Mouse (Mus musculus) limb, embryonic 10.5 days (tissue): ENCODE results near the gene Slc26a11. TPM values are rescaled to one million over a fixed set of nuclear protein-coding genes. Genes with fewer than 3 reads are reported as not detected.

Source experiments
- DNase-seq: peaks from one replicate; pipeline ENCODE4 v3.0.0-alpha.2; 2017; ENCODE audit warnings: low spot score
- H3K27ac ChIP-seq: fragments of 300-500 bp; sonication (generic); 2 replicates; pipeline ENCODE4 v1.5.1; 2016; ENCODE audit warnings: mild to moderate bottlenecking
- H3K27me3 ChIP-seq: fragments of 300-500 bp; sonication (generic); 2 replicates; pipeline ENCODE4 v1.6.1; 2016; ENCODE audit warnings: low read depth, mild to moderate bottlenecking; ENCODE audit not compliant: poor library complexity, severe bottlenecking
- H3K36me3 ChIP-seq: fragments of 300-500 bp; sonication (generic); 2 replicates; pipeline ENCODE4 v1.6.1; 2016; ENCODE audit warnings: mild to moderate bottlenecking, moderate library complexity
- H3K4me1 ChIP-seq: fragments of 300-500 bp; sonication (generic); 2 replicates; pipeline ENCODE4 v1.6.1; 2016
- H3K4me3 ChIP-seq: fragments of 300-500 bp; sonication (generic); 2 replicates; pipeline ENCODE4 v1.5.1; 2016; ENCODE audit warnings: mild to moderate bottlenecking, moderate library complexity
- H3K9me3 ChIP-seq: fragments of 300-500 bp; sonication (generic); replicated peaks from 2 replicates; pipeline ENCODE4 v1.6.1; 2016; ENCODE audit warnings: mild to moderate bottlenecking
- WGBS: fragments of 180-500 bp; shearing (Covaris S2); methylation state at CpG from one replicate; pipeline ENCODE4 v1.1.7; 2016; 5-methylcytosine and 5-hydroxymethylcytosine counted together
- polyA plus RNA-seq: library from polyadenylated mRNA; unstranded; fragments of >200 nt; fragmentation: Nextera tagmentation; extraction: Ambion mirVana; gene quantifications from 2 replicates; pipeline ENCODE4 v1.2.1, GENCODE M21; 2016

The Slc26a11 gene
- polyA plus RNA-seq, 1 experiment from 2014 or later: 9.4 TPM

DNA sequence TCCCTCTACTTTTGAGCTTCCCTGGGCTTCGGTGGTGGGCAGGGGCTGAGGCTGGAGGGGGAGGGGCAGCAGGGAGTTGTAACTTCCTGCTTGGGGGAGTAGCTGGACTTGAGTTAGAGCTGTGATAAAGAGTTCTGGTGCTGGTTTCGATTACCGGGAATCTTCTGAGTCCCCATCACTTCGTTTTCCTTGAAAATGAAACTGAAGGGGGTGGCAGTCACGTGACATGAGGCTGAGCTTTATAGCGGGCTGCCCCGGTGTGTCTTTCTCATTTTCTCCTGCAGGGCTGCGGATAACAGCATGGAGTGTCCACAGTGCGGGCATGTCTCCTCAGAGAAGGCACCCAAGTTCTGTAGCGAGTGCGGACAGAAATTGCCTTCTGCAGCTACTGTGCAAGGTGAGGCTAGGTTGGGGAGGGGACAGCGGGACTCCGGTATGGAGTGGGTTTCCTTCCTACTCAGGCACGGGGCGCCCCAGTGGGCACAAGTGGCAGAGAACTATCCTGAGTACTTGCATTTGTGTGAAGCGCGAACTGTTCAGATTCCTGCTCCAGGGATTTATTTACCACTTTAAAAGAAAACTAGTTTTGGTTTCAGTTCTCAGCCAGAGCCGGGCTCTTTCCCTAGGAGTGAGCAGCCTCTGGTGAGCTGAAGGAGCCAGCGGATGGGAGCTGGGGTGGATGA is 37.6 kb downstream of the Slc26a11 start, which contains the start of gene Rnf213:
TSS of gene Rnf213 (plus strand) at position 301 of the 683 bp plus-strand sequence.
- peak; percentile 74 for DNase-seq
- no peaks in the 10 kb centered on the region for H3K36me3 ChIP-seq
- H3K27me3 ChIP-seq: peaks cover 82% of the 10 kb centered on the region
- peaks cover 42% of the 10 kb centered on the region for H3K4me1 ChIP-seq
- WGBS: 3% methylated on average over 19 of the region's 19 CpGs
- no peaks in the 10 kb centered on the region for H3K9me3 ChIP-seq
- H3K4me3 ChIP-seq: peak within 1 kb of the TSS; percentile 60
- peak within 1 kb of the TSS; percentile 76 for H3K27ac ChIP-seq

DNA sequence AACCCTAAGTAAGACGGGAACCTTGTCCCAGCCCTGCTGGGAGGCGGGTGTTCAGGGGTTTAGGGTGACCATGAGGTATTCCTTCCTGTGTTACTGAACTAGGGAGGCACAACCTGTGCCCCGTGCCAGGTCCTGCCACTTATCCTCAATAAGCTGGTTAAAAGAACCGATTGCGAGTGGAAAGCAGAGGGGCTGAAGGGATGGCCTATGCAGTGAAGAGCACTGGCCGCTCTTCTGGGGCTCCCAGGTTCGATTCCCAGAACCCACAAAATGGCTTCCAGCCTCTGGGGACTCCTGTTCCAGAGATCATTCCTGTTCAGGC is 38.1 kb downstream of the Slc26a11 start:
- 17% methylated on average over 7 of the region's 7 CpGs for WGBS
- H3K4me3 ChIP-seq: peak overlapping the region; percentile 60
- H3K36me3 ChIP-seq: no peaks in the 10 kb centered on the region
- no peaks in the 10 kb centered on the region for H3K9me3 ChIP-seq
- peak overlapping the region; percentile 76 for H3K27ac ChIP-seq
- peaks cover 77% of the 10 kb centered on the region for H3K27me3 ChIP-seq
- DNase-seq: no peak
- H3K4me1 ChIP-seq: peaks cover 42% of the 10 kb centered on the region

DNA sequence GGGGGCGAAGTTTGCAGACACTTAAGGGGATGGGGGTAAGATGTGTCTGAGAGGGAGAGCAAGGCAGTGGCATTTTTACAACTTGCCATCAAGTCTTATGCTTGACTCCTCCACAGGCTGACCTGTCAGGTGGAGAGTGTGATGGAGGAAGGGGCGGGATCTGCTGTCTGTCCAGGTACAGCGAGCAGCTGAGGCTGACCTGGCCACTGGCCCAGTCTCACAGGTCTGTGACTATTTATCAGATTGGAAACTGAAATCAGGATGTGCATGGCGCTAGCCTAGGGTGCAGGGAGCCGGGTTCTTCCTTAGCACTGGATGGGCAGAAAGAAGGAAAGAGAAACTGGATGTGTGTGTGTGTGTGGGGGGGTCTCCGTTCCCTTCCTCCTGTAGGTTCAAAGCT is 38.9 kb downstream of the Slc26a11 start:
- 45% methylated on average over 6 of the region's 6 CpGs for WGBS
- no peak for DNase-seq
- Histone ChIP-seq H3K27me3 (peaks cover 69% of the 10 kb centered on the region), H3K36me3 (no peaks in the 10 kb centered on the region), H3K27ac (no peak overlapping the region), H3K4me1 (peaks cover 42% of the 10 kb centered on the region), H3K9me3 (no peaks in the 10 kb centered on the region), H3K4me3 (no peak overlapping the region)

DNA sequence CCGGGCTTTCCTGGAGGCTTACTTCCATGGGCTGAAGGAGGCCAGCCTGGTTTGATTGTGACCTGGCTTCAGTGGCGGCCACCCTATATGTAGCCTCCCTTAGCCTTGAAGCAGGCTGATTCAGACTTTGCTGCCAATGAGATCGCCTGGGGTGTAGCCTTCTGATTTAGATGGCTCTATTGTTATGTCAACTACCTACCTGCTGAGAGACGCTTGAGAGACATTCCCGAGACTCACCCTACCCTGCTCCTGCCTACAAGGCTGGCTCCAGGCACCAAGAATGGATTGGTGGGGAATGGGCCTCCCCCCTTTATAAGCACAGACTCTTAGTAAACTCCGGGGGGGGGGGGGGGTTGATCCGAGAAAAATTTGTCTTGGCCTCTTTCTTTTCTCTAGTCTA is 40.0 kb downstream of the Slc26a11 start:
- no peak overlapping the region for H3K4me3 ChIP-seq
- peaks cover 57% of the 10 kb centered on the region for H3K27me3 ChIP-seq
- peaks cover 31% of the 10 kb centered on the region for H3K4me1 ChIP-seq
- no peak for DNase-seq
- no peak overlapping the region for H3K27ac ChIP-seq
- H3K36me3 ChIP-seq: no peaks in the 10 kb centered on the region
- no peaks in the 10 kb centered on the region for H3K9me3 ChIP-seq
- WGBS: 19% methylated on average over 7 of the region's 7 CpGs

DNA sequence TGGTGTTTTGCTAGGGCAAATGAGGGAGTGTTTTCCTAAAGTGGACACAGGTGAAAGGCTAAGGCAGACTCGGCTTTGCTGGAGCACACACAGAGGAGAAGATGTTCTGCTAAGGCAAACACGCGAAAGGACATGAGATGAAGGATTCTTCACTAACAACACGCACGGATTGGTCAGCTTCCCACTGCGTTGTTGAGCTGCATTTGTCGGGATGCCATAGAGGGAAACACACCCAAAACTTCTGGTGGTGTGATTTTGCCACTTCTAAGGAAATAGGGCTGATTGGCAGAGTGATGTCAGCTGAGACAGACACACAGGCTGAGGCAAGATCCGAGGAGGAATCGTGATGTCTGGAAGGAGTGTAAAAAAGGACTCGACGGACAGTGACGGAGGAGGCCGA is 40.6 kb downstream of the Slc26a11 start:
- Histone ChIP-seq H3K27ac (no peak overlapping the region), H3K36me3 (no peaks in the 10 kb centered on the region), H3K4me1 (peaks cover 26% of the 10 kb centered on the region), H3K27me3 (peaks cover 52% of the 10 kb centered on the region), H3K4me3 (no peak overlapping the region), H3K9me3 (no peaks in the 10 kb centered on the region)
- no peak for DNase-seq
- 30% methylated on average over 13 of the region's 13 CpGs for WGBS

DNA sequence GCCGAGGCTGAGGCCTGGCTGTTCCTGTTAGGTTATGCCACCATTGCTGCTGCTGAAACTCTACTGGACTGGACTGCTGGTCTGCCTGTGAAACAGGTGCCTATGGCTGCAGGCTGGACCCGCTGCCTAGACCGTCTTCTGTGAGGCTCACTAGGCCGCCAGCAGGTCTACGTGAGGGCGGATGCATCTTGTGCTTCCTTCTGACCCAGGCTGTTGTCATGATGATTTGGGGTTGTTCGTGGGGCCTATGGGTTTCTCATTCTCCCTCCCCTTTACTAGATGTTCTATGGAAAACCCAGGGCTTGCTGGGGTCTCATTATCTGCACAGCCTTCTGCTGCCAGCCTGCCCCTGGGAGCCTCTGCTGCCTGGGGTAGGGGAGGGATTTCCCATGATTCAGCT is 41.1 kb downstream of the Slc26a11 start:
- Histone ChIP-seq H3K9me3 (no peaks in the 10 kb centered on the region), H3K27ac (no peak overlapping the region), H3K4me3 (no peak overlapping the region), H3K36me3 (no peaks in the 10 kb centered on the region), H3K4me1 (peaks cover 23% of the 10 kb centered on the region), H3K27me3 (peaks cover 47% of the 10 kb centered on the region)
- no peak for DNase-seq
- WGBS: 69% methylated on average over 7 of the region's 7 CpGs

DNA sequence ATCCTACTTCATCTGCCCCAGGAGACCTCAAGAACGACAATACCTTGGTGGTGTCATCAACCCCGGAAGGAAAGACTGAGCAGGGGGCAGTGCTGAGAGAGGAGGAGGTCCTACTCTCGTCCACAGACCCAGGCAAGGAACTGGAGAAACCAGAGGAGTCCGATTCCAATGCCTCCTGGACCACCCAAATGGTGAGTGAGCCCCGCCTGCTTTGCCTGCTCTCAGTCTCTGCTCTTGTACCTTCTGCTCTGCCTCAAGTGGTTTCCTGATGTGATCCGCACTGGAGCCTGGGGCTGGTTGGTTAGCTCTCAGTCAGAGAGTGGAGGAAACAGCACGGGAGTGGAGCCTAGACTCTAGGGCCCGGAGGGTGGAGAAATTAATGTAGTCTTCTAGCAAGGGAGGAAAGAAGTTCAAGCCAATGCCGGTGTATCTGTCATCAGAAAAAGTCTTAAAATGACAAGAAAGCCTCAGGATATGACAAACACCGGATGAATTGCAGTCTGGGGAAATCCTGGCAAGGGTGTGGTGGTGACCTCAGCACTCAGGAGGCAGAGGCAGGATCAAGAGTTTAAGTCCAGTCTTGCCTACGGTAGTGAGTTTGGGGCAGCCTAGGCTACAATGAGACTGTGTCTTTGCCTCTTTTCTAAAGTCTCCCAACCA is 47.3 kb downstream of the Slc26a11 start:
- no peaks in the 10 kb centered on the region for H3K9me3 ChIP-seq
- no peak overlapping the region for H3K4me3 ChIP-seq
- no peak for DNase-seq
- peaks cover 6% of the 10 kb centered on the region for H3K4me1 ChIP-seq
- H3K27ac ChIP-seq: no peak overlapping the region
- no peaks in the 10 kb centered on the region for H3K27me3 ChIP-seq
- H3K36me3 ChIP-seq: peaks cover 3% of the 10 kb centered on the region; the same call in 1 of the 2 replicates
- WGBS: 61% methylated on average over 11 of the region's 11 CpGs

DNA sequence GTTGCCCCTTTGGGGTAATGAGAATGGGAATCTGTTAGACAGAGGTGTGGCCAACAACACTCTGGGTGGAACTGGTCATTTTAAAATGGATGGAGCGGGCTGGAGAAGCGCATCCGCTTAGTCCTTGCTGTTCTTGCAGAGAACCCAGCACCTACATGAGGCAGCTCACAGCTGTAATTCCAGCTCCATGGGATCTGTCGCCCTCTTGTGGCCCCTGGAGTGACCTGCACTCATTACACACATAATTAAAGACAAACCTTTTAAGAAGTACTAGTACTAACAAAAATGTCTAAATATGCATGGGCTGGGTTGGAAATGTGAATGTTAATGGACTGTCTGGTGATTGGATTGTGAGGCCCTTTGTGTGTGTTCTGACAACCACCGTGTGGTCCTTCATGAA is 49.3 kb downstream of the Slc26a11 start:
- no peaks in the 10 kb centered on the region for H3K27me3 ChIP-seq
- 63% methylated on average over 5 of the region's 5 CpGs for WGBS
- H3K4me1 ChIP-seq: peaks cover 6% of the 10 kb centered on the region
- H3K36me3 ChIP-seq: peaks cover 3% of the 10 kb centered on the region; the same call in 1 of the 2 replicates
- DNase-seq: peak; percentile 65
- H3K9me3 ChIP-seq: no peaks in the 10 kb centered on the region
- no peak overlapping the region for H3K27ac ChIP-seq
- H3K4me3 ChIP-seq: no peak overlapping the region

DNA sequence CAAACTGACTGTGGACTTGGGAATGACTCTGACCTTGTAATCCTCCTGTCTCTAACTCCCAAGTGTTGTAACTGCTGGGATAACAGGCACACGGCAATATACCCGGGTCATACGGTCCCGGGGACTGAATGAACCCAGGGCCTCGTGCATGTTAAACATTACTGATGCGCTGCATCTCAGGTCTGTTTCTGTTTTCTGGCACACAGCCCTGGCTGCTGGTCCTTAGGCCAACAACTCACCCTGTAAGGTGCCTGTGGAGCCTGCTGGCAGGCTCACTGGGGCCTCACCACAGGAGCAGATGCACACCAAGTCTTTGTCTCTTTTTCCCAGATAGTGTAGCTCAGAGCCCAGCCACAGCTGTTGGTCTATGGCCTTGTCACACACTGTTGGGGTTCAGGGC is 52.0 kb downstream of the Slc26a11 start:
- H3K27ac ChIP-seq: no peak overlapping the region
- peaks cover 10% of the 10 kb centered on the region for H3K4me1 ChIP-seq
- no peaks in the 10 kb centered on the region for H3K9me3 ChIP-seq
- no peak for DNase-seq
- no peak overlapping the region for H3K4me3 ChIP-seq
- H3K36me3 ChIP-seq: peaks cover 3% of the 10 kb centered on the region; the same call in 1 of the 2 replicates
- WGBS: 96% methylated on average over 6 of the region's 6 CpGs
- H3K27me3 ChIP-seq: no peaks in the 10 kb centered on the region

DNA sequence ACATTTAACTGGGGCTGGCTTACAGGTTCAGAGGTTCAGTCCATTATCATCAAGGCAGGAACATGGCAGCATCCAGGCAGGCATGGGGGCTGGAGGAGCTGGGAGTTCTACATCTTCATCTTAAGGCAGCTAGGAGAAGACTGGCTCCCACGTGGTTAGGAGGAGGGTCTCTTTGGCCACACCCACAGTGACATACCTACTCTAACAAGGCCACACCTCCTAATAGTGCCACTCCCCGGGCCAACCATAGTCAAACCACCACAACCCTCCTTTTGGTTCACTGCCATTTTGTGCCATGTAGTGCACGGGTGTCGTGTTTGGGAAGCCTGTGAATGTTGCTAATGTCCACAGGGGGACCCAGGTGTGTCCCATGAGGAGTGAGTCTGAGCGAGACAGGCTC is 52.6 kb downstream of the Slc26a11 start:
- Histone ChIP-seq H3K4me1 (0 out of 2 replicates have a peak, but pooled peaks cover 6% of the 10 kb centered on the region), H3K4me3 (no peak overlapping the region), H3K27me3 (no peaks in the 10 kb centered on the region), H3K36me3 (peaks cover 3% of the 10 kb centered on the region; the same call in 1 of the 2 replicates), H3K27ac (no peak overlapping the region), H3K9me3 (no peaks in the 10 kb centered on the region)
- 63% methylated on average over 5 of the region's 5 CpGs for WGBS
- DNase-seq: no peak

DNA sequence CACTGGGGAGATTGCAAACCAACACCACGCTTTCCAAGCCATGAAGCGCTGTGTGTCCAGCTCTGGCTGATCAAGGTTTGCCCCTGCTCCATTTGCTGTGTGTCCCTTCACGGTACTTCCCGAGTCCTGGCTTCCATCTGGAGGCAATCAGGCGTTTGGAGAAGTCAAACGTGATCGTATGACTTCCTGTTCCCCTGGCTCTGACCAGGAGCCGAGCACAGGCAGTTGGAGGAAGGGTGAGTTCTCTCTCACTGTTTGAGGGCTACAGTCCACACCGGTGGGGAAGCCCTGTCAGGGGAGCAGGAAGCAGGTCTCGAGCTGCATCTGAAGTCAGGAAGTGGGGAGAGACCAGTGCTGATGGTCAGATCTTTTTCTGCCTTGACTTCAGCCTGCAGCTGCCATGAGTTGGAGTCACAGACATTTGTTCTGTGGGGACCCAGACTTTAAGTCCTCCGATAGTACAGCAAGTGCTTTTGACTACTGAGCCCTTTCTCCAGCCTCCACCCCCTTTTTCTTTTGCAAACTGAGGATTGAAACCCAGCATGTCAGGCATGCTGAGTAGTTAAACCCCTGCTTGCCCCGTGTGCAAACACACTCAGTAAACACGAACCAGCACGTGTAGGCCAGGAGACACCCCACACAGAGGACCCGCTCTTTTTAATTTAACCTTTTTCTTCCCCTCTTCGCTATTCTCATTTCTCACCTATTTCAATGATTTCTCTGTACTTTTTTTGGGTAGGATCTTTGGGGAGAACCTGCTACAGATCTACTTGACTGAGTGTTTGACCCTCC is 64.2 kb downstream of the Slc26a11 start:
- no peaks in the 10 kb centered on the region for H3K9me3 ChIP-seq
- H3K4me3 ChIP-seq: 0 out of 2 replicates have a peak overlapping the region, but pooled peaks have one; percentile 9
- H3K27me3 ChIP-seq: no peaks in the 10 kb centered on the region
- 0 out of 2 replicates have a peak, but pooled peaks cover 5% of the 10 kb centered on the region for H3K36me3 ChIP-seq
- peaks cover 17% of the 10 kb centered on the region for H3K4me1 ChIP-seq
- 49% methylated on average over 16 of the region's 16 CpGs for WGBS
- H3K27ac ChIP-seq: peak overlapping the region; percentile 86
- peak; percentile 69 for DNase-seq

DNA sequence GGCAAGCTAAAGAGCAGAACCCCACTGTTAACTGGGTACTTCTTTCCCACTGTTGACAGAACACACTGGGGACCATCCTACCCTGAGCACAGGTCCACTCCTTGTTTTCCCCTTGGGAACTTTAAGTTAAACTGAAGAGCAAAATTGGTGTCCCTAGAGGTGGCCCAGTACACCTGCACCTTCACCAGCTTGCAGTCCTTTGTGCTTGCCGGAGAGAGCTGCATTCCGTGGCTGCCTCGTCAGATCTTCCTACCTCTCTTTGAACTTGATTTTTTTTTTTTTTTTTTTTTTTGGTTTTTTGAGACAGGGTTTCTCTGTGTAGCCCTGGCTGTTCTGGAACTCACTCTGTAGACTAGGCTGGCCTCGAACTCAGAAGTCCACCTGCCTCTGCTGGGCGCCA is 65.1 kb downstream of the Slc26a11 start:
- H3K27me3 ChIP-seq: no peaks in the 10 kb centered on the region
- no peak overlapping the region for H3K4me3 ChIP-seq
- WGBS: 89% methylated on average over 5 of the region's 5 CpGs
- H3K4me1 ChIP-seq: peaks cover 17% of the 10 kb centered on the region
- peak overlapping the region; percentile 86 for H3K27ac ChIP-seq
- DNase-seq: no peak
- 0 out of 2 replicates have a peak, but pooled peaks cover 5% of the 10 kb centered on the region for H3K36me3 ChIP-seq
- no peaks in the 10 kb centered on the region for H3K9me3 ChIP-seq

DNA sequence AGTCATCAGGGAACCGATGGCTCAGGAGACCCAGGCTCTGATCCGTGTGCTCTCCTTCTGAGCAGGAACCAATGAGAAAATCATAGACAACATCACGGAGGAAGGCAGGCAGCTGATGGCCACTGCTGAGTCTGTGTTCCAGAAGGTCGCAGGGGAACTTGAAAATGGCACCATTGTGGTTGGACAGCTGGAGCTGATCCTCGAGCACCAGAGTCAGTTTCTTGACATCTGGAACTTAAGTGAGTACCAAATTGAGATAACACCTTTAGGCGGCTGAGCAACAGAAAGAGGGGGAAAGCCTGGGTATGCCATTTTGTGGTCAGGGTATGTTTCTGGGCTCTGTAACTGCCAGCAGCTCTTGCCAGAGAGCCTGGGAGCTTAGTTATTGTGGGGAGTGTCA is 72.1 kb downstream of the Slc26a11 start:
- Histone ChIP-seq H3K9me3 (no peaks in the 10 kb centered on the region), H3K27me3 (no peaks in the 10 kb centered on the region), H3K36me3 (0 out of 2 replicates have a peak, but pooled peaks cover 10% of the 10 kb centered on the region), H3K4me3 (no peak overlapping the region), H3K4me1 (peaks cover 14% of the 10 kb centered on the region), H3K27ac (no peak overlapping the region)
- no peak for DNase-seq
- WGBS: 85% methylated on average over 6 of the region's 6 CpGs
